Mouse (Mus musculus) gastrocnemius, postnatal 25 days (tissue): ENCODE measurements around the gene Lat. TPM values are rescaled to one million over a fixed set of nuclear protein-coding genes. Genes with fewer than 3 reads are reported as not detected.
A peak's percentile ranks its signal among the peaks of the same experiment; 100 is the strongest.
"Not testable (repeated sequence)": the region's sequence is repeated elsewhere in the genome, so short reads cannot be mapped to it uniquely, and the experiment has no call there.

Experiments used
- DNase-seq: peaks from one replicate; pipeline ENCODE4 v3.0.0; 2022
- long read RNA-seq, 2 experiments: library from polyadenylated mRNA; stranded (forward); transcript quantifications; one replicate each; pipeline ENCODE4 v2.0.0; 2021
- total RNA-seq, 2 experiments: library from RNA; stranded (reverse); gene quantifications; 1 replicate in 1 of 2; 2 replicates in 1 of 2; pipeline ENCODE4 v1.2.3; 2021

The Lat gene
- total RNA-seq: under 1 TPM in 1 of 2 experiments, not detected in 1; 0.43 TPM
- long read RNA-seq, experiment 1: 0 reads
- long read RNA-seq, experiment 2: 0 reads

DNA sequence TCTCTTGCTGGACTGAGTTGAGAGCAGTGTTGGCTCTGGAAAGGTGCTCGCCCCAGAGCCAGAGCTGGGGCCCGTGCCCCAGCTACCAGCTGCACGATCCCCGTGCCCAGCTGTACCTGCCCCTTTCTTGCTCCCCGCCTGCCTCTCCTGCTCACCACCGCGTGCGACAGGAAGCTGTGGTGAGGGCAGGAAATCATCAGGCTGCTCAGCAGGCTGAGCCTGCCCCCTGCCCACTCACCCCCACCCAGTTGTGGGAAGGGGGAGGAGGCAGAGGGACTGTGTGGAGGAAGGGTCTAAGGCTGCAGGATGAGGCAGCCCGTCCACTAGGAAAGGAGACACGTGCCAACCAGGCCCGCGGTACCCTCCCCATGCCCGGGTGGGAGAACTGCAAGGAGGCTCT is at the start of gene Lat:
Gene Lat, minus strand, starts transcription at position 178 of the 400 bp plus-strand sequence.
- DNase-seq: peak; percentile 52

DNA sequence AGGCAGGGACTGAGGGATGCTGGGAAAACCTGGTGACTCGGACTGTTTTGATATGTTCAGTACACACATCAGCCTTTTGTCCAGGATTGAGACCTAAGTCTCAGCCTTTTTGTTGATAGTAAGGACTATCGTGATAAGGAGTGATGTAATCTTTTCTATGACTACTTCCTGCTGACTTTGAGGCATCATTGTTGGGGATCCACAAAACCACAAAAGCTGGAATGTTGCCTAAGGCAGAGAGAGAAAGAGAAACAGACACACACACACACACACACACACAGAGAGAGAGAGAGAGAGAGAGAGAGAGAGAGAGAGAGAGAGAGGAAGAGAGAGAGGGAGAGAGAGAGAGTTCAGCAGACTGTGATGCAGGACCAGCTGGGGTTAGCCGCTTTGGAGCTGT is 49.1 kb upstream of the Lat start:
- DNase-seq: no peak

DNA sequence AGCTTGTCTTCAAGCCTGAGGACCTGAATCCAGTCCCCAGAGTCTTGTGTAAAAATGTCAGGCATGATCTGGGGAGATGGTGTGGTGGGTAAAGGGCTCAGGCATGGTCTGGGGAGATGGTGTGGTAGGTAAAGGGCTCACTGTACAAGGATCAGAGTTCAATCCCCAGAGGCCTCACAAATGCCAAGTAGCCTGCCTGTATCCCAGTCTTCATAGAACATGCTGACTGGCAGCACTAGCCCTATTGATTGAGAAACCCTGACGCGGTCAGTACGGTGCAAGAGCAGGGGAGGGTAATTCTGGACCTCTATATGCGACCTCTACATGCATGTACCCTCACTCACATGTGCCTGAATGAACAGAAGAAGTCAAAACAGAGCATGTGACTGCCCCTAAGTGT is 48.2 kb upstream of the Lat start:
- DNase-seq: no peak

DNA sequence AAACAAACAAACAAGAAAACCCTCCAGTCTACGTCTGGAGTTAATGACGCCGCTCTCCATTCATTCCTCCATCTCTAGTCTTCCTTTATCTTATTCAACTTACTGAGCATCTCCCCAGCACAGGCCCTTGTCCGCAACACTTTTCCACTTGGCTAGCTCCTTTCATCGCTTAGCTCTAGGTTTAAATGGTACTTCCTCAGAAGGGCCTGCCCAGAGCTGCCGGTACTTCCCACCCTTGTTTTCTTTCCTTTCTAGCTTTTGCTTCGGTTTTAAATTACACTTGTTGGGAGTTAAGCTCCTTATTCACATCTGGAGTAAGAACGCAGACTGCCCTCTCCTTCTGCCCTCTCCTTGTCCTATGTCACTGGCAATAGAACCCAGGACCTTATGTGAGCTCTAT is 47.7 kb upstream of the Lat start:
- no peak for DNase-seq

DNA sequence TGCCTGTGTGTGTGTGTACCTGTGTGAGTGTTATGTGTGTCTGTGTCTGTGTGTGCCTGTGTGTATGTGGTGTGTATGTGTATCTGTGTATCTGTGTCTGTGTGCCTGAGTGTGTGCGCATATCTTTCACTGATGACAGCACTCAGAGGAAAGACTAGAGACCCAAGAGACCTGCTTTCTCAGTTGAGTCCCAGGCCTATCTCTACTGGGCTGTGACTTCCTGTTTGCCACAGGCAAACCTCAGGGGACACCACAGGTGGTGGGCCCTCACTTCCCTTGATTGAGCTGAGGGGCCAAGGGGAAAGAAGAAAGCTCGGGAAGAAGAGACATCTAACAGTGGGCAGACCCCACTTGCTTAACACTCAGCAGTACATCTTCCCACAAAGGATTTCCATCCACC is 47.2 kb upstream of the Lat start:
- DNase-seq: no peak

DNA sequence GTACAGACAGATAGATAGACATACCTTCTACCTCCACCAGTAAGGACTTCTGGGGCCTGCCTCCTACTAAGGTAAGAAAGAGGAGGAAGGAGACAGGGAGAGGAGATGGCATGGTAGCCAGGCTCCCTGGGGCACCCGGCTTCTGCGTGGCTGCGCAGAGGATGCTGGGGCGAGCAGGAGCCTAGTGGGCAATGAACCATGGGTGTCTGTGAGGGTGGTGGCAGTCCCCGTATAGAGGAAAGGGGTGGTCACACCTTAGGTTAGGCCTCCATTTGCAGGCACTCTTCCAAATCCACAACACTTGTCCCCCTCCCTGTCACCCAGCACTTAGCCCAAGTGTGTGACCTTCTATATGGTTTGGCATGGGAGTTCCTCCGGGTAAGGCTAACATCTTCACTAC is 45.4 kb upstream of the Lat start, which contains the start of gene Cd19:
Gene Cd19, minus strand, starts transcription at position 165 of the 400 bp plus-strand sequence.
- DNase-seq: no peak

DNA sequence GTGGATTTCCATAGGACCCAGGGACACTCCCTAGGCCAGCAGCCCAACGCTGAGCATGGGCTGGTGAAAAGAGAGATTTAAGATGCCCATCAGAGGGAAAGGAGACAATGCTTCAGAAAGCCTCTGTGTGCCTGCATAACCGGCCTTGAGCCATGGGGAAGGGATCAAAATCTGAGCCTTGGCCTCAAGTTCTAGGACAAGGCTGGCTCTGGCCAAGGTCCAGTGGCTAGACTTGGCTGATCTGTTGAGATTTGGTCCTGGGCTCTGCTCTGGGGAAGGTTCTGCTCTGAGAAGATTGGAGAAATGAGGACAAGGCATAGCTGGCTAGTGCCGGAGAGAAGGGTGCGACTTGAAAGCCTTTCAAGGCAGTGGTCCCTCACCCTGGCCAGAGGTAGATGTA is 41.7 kb upstream of the Lat start:
- no peak for DNase-seq

DNA sequence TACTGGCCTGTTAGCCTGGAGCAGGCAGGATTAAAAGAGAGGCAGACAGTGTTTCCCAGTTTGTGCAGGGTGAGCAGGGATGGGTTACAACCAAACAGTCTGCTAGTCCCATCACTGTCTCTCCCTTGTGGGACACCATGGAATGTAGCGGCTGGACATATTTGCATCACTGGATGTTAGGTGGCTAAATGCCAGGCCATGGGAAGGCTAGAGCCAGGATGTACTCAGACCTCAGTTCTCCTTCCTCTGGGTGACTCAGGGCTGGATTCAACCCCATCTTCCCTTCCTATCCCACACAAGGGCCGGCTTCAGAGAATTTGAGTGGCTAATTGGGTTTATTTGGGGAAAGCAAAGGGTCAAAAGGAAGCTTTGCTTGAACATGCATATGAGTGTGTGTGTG is 39.3 kb upstream of the Lat start:
- DNase-seq: no peak

DNA sequence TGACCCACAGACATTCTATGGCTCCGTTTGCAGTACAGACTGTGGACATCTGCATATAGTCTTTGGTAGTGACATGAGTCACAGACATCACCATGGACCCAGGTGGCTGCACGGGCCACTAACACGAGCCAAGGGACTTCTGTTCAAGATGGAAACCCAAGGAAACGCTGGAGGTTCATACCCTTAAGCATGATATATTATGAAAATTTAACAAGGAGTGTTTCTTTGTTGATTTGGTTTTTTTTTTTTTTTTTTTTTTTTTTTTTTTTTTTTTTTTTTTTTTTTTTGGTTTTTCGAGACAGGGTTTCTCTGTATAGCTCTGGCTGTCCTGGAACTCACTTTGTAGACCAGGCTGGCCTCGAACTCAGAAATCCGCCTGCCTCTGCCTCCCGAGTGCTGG is 33.1 kb upstream of the Lat start:
- DNase-seq: not testable (repeated sequence)

DNA sequence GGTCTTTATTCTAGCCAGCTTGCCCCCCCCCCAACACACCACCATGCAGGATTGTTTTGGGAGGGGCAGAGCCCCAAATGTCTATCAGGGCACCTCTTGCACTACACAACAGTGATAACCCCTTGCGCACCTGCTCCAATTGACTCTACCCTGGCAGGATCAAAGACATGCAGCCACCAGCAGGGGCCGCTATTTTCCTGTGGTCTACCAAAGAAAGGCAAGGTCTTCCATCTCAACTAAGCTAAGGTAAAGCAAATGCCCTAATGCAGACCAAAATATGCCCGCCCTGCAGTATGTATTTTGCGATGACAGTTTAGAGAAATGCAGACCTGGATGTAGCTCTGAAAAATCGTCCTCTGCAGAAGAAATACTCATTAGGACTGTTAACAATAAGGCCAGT is 30.2 kb upstream of the Lat start:
- DNase-seq: peak; percentile 59

DNA sequence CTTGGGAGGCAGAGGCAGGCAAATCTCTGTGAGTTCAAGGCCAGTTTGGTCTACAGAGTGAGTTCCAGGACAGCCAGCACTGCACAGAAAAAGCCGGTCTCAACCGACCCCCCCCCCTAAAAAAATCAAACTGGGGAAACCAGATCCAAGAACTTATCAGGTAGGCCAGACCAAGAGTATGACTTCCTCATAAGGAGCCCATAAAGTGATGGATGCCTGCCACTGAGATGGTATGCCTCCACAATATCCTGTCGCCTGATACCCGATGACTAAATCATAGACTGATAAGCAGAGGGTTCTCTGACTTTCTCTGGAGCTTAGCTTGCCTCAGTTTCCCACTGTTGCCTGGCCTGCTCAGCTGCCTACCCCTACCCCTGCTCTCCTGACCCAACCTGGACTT is 28.5 kb upstream of the Lat start:
- DNase-seq: no peak

DNA sequence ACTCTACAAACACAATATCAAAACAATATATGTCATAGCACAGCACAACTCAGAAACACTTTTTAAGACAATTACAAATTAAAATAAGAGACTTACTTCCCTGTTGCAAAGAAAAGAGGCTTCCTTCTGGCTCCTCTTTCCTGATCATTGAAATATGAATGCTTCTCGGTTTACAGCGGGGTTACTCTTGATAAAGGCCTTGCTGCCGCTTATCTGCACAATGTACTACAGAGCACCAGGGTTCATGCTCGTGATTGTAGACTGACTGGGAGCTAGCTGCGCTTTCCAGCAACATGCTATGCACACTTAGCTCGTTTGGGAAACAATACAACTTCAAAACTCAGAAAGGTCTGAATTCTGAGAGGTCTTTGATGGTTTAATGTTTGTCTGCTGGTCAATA is 27.9 kb upstream of the Lat start:
- DNase-seq: no peak

DNA sequence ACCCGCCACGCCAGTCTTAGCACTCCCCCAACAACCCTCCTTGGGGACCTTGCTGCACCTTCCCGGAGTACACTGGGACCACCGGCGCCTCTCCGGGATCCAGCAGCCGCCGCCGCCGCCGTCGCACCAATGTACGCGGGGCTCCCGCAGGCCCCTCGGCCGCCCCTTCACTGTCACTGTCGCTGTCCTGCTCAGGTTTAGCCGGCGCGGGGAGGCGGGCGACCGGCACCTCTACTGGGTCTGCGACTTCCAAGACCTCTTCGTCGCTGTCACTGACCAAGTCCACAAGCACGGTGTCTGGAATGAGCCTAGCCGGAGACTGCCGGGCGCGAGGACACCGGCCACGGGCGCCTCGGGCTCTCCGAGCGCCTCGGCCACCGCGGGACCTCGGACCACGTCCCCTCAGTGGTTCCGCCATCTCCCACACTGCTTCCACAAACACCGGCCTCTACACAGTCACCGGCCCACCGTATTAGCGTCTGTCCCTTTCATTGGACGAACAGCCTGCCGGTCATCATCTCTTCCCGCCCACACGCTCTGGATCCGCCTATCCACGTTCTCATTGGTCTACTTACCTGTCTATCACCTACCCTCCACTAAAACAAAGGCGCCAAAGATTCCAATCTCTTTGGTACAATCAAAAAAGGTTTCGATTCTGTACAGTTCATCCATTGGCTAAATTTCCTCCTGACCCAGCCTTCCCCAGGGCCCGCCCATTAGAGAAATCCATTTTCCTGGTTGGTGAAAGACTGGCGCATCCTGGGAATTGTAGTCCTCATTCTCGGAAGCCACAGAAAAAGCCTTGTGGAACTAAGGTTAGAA is 27.1 kb upstream of the Lat start, which contains the start of gene Nfatc2ip:
Gene Nfatc2ip, minus strand, starts transcription at position 440 of the 822 bp plus-strand sequence.
- DNase-seq: peak; percentile 93

DNA sequence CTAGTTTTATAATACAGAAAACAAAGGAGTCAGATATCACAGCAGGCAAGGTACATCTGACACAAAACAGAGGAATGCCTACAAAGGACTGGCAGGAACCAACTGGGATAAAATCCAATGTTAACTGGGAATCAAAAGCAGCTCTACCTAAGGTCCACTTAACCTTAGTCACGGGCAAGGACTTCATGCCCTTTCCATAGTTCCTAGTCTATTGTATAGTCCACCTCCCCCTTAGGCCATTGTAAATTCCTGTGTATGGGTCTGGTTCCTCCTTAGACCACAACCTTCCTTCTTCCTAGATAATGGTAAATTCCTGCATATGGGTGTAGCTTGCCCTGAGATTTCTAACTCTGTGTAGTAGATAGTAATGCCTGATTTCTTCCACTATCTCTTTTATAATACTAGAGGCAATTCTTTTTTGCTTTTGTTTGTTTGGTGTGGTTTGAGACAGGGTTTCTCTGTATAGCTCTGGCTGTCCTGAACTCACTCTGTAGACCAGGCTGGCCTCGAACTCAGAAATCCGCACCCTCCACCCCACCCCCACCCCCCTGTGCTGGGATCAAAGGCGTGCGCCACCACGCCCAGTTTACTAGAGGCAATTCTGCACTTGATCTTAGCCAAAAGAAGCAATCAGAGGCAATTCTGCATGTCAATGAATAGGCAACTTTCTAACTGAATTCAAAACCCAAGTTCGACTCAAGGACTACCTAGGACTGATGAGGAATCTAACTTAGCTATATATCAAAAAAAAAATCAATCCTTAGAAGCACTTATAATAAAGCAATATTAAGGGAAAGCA is 22.9 kb upstream of the Lat start:
- not testable (repeated sequence) for DNase-seq

DNA sequence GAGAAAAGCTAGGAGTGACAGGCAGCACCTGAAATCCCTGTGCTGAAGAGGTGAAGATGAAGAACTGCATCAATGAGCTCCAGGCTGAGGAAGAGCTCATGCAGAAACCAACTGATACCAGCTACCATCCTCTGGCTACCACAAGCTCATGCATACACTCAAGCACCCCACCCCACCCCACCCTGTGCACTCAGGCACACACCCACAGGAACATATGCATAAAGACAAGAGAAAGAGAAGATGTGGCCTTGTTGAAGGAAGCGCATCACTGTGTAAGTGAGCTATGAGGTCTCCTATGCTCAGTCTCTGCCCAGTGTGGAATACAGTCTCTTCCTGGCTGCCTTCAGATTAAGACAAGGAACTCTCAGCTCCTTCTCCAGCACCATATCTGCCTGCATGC is 18.8 kb upstream of the Lat start:
- no peak for DNase-seq

DNA sequence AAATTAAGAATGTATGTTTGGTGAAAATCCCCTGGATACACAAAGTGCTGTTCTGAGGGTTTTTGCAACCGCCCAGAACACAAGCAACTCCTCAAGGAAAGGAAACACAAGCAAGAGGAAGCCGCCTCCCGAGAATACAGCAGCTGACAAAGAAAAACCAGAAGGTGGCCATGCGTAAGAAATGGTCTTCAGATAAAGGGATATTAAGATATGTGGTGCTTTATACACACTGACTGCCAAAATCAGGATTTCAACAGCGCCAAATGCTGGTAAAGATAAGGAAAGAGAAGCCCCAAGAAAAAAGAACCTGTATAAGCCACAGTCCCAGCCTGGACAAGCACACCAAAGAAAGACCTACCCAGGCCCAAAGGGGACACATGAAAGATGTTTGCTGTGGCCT is 14.2 kb upstream of the Lat start:
- DNase-seq: no peak

DNA sequence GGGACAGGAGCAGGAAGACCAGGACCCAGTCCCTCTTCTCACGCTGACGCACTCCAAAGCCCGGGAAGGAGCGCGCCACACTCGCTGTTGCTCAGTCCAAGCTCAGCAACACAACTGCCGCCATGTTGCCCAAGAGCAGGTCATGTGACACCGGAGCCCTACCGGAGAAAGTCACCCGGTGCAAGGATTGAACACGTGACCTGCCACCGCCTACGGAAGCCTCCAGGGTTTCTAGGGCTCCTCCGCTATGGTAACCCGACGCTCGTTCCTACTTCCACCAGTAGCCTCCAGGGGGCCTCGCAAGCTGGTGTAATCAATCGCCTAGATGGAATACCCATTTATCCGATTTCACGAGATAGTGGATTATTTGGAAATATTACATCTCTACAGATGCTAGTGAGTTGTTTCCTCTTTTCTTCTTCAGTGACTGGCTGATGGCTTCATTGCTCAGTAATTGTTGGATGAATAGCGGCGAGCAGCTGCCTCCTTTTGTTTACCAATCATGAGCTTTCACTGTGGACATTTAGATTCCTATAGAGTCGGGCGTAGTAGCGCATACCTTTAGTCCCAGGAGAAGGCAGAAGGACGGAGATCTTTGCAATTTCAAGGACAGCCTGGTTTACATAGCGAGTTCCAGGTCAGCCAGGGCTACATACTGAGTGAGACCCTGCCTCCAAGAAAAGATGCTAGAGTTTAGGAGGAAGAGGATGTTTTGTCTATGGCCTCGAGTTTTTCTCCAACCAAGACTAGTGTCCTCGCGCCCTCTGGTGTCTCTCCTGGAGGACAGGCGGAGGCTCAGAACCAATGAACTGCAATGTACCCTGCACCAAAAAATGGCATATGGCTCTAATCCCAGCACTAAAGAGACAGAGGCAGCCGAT is 8.1 kb upstream of the Lat start, which contains the start of gene Spns1:
Gene Spns1, minus strand, starts transcription at position 173 of the 881 bp plus-strand sequence.
- peak; percentile 92 for DNase-seq

DNA sequence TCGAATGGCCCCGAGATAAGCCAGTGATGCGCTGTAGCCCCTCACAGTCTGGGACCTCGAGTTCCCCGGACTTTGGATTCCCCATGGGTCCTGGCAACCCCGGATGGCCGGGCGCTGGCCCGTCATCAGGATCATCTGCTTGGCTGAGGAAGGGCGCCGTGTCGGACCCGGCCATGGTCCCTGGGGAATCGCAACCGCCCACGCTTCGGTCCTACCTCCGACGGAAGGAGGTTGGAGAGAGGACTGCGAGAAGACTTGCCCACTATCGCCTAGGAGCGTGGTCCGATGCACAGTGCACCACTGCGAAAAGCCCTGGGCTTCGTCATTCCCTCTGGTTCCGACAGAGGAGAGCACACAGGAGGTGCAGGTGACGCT is 7.5 kb upstream of the Lat start:
- no peak for DNase-seq

DNA sequence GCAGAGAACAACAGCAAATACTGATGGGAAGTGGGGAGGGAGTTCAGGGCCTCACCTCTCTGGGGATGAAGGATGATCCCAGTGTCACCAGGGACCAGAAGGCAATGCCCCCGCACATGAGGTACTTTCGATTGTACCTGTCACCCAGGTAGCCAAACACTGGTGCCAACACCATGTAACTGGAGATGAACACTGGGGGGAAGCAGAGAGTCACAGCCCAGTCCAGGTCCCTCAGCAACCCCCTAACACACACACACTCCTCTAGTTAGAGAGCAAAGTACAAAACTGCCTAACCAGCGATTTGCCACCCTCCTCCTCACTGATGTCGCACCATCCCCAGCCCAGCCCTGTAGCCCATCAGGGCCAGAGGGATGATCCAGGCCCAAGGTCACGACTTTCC is 5.6 kb upstream of the Lat start:
- no peak for DNase-seq

DNA sequence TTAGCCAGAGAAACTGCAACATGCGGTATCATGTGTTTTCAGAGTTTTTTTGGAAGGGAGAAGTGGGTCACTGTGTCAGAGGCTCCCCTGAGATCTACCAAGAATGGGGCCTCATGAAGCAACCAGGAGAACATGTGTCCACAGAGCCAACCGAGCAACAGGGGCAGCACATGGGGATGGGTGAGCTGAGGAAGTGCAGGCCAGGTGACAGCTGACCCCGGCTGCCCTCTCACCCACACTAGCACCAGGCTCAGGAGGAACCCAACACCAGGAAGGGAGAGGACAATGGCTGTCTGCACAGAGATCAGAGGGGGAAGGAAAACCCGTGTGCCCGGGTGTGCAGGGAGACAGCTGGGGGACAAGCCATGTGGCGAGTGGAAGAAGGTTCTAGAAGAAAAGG is 5.2 kb upstream of the Lat start:
- no peak for DNase-seq

DNA sequence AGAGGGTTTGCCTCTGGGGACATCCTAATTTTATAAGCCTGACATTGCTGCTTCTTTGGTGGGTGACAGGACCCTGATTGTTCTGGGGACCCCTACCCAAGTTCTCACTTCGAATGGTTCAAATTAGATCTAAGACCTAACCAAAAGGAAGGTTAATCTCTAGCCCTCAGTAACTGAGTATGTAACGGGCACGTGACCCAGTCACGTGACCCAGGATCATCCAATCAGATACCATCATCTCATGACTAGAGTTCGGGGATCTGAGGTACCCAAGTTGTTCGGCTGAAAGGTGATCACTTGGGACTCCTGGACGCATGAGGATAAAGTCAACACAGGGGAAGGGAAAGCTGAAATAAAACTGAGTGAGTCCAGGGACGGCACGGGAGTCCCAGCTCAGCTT is 3.6 kb upstream of the Lat start:
- DNase-seq: no peak

DNA sequence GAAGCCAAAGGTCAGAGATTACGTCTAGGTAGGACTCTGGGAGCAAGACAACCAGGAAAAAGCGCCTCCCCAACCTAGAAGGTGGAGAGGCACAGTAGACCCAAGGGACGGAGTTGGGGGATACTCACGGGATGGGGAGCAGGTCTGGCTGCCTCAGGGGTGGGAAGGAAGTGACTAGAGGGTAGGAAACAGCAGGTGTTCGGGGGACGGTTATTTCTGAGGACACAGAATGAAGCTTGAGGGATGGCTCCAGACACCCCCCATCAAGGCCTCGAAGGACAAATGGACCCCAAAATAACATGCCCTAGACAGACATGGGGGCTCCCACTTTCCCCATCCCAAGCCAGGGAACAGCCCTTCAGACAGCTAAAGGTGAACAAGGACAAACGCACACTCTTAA is 1.0 kb downstream of the Lat start:
- DNase-seq: no peak
